Mouse (Mus musculus): Measurements from ENCODE around the gene Itpr2. TPM values are rescaled to one million over a fixed set of nuclear protein-coding genes. Genes with fewer than 3 reads are reported as not detected.

Itpr2 gene
- polyA plus RNA-seq, 1 experiment: 6.6 TPM

GRCm38 (mm10) chr6:146185532-146185931 lies 316.5 kb downstream of the Itpr2 start:
- Histone ChIP-seq H3K4me1 (ENCODE audit: control insufficient read depth, insufficient read depth, low read length) (peaks cover 3% of the 10 kb centered on the region; the same call in 1 of the 2 replicates), H3K4me3 (replicated peaks; ENCODE audit: insufficient read depth, low read depth, low read length) (no peak overlapping the region), H3K27ac (ENCODE audit: insufficient read depth, low read length) (no peak overlapping the region), H3K27me3 (ENCODE audit: control insufficient read depth, insufficient read depth, low read length) (no peaks in the 10 kb centered on the region)
- no peak for TF ChIP-seq POLR2A (IDR thresholded peaks at IDR 0.05; ENCODE audit: borderline replicate concordance, insufficient read depth, low read length)
- TF ChIP-seq CTCF (IDR thresholded peaks at IDR 0.05; ENCODE audit: borderline replicate concordance, insufficient read depth, low read depth, low read length): no peak
- 92% methylated on average over 2 of the region's 2 CpGs for WGBS
- DNase-seq: no peak

GRCm38 (mm10) chr6:146184771-146185170 lies 317.3 kb downstream of the Itpr2 start:
- DNase-seq: peak; percentile 16 to 21
- Histone ChIP-seq H3K4me1 (ENCODE audit: control insufficient read depth, insufficient read depth, low read length) (peaks cover 3% of the 10 kb centered on the region; the same call in 1 of the 2 replicates), H3K4me3 (replicated peaks; ENCODE audit: insufficient read depth, low read depth, low read length) (no peak overlapping the region), H3K27me3 (ENCODE audit: control insufficient read depth, insufficient read depth, low read length) (no peaks in the 10 kb centered on the region), H3K27ac (ENCODE audit: insufficient read depth, low read length) (no peak overlapping the region)
- WGBS: 31% methylated on average over 9 of the region's 9 CpGs
- TF ChIP-seq POLR2A (IDR thresholded peaks at IDR 0.05; ENCODE audit: borderline replicate concordance, insufficient read depth, low read length): no peak
- no peak for TF ChIP-seq CTCF (IDR thresholded peaks at IDR 0.05; ENCODE audit: borderline replicate concordance, insufficient read depth, low read depth, low read length)

GRCm38 (mm10) chr6:146174644-146175250 lies 327.3 kb downstream of the Itpr2 start:
- DNase-seq: no peak
- 94% methylated on average over 4 of the region's 4 CpGs for WGBS
- no peak overlapping the region for H3K27ac ChIP-seq (ENCODE audit: insufficient read depth, low read length)
- no peak for TF ChIP-seq POLR2A (IDR thresholded peaks at IDR 0.05; ENCODE audit: borderline replicate concordance, insufficient read depth, low read length)
- no peak for TF ChIP-seq CTCF (IDR thresholded peaks at IDR 0.05; ENCODE audit: borderline replicate concordance, insufficient read depth, low read depth, low read length)
- no peaks in the 10 kb centered on the region for H3K27me3 ChIP-seq (ENCODE audit: control insufficient read depth, insufficient read depth, low read length)
- H3K4me3 ChIP-seq (replicated peaks; ENCODE audit: insufficient read depth, low read depth, low read length): no peak overlapping the region
- no peaks in the 10 kb centered on the region for H3K4me1 ChIP-seq (ENCODE audit: control insufficient read depth, insufficient read depth, low read length)

GRCm38 (mm10) chr6:146170603-146171051 lies 331.4 kb downstream of the Itpr2 start:
- TF ChIP-seq POLR2A (IDR thresholded peaks at IDR 0.05; ENCODE audit: borderline replicate concordance, insufficient read depth, low read length) (no peak), CTCF (IDR thresholded peaks at IDR 0.05; ENCODE audit: borderline replicate concordance, insufficient read depth, low read depth, low read length) (no peak)
- WGBS: 81% methylated on average over 14 of the region's 14 CpGs
- Histone ChIP-seq H3K27ac (ENCODE audit: insufficient read depth, low read length) (no peak overlapping the region), H3K4me1 (ENCODE audit: control insufficient read depth, insufficient read depth, low read length) (peaks cover 3% of the 10 kb centered on the region; the same call in 1 of the 2 replicates), H3K4me3 (replicated peaks; ENCODE audit: insufficient read depth, low read depth, low read length) (no peak overlapping the region), H3K27me3 (ENCODE audit: control insufficient read depth, insufficient read depth, low read length) (no peaks in the 10 kb centered on the region)
- no peak for DNase-seq

- WGBS: 84% methylated on average over 5 of the region's 5 CpGs
- TF ChIP-seq CTCF (IDR thresholded peaks at IDR 0.05; ENCODE audit: borderline replicate concordance, insufficient read depth, low read depth, low read length): no peak
- TF ChIP-seq POLR2A (IDR thresholded peaks at IDR 0.05; ENCODE audit: borderline replicate concordance, insufficient read depth, low read length): no peak
These were observed 334.8 kb downstream of the Itpr2 start for GRCm38 (mm10) chr6:146167207-146167606.

GRCm38 (mm10) chr6:146159641-146160040 lies 342.4 kb downstream of the Itpr2 start:
- 55% methylated on average over 4 of the region's 4 CpGs for WGBS
- H3K4me1 ChIP-seq (ENCODE audit: control insufficient read depth, insufficient read depth, low read length): peaks cover 11% of the 10 kb centered on the region
- H3K4me3 ChIP-seq (replicated peaks; ENCODE audit: insufficient read depth, low read depth, low read length): no peak overlapping the region
- no peak overlapping the region for H3K27ac ChIP-seq (ENCODE audit: insufficient read depth, low read length)
- TF ChIP-seq POLR2A (IDR thresholded peaks at IDR 0.05; ENCODE audit: borderline replicate concordance, insufficient read depth, low read length): no peak
- no peak for TF ChIP-seq CTCF (IDR thresholded peaks at IDR 0.05; ENCODE audit: borderline replicate concordance, insufficient read depth, low read depth, low read length)
- no peaks in the 10 kb centered on the region for H3K27me3 ChIP-seq (ENCODE audit: control insufficient read depth, insufficient read depth, low read length)
- peak; percentile 33 to 34 for DNase-seq

More at GRCm38 (mm10) chr6:146167207-146167606, 334.8 kb downstream of the Itpr2 start:
- H3K27me3 ChIP-seq (ENCODE audit: control insufficient read depth, insufficient read depth, low read length): no peaks in the 10 kb centered on the region
- no peak for DNase-seq
- H3K4me3 ChIP-seq (replicated peaks; ENCODE audit: insufficient read depth, low read depth, low read length): no peak overlapping the region
- H3K4me1 ChIP-seq (ENCODE audit: control insufficient read depth, insufficient read depth, low read length): peaks cover 3% of the 10 kb centered on the region; the same call in 1 of the 2 replicates
- no peak overlapping the region for H3K27ac ChIP-seq (ENCODE audit: insufficient read depth, low read length)

- no peak overlapping the region for H3K4me3 ChIP-seq (replicated peaks; ENCODE audit: insufficient read depth, low read depth, low read length)
- WGBS: 97% methylated on average over 12 of the region's 12 CpGs
- peaks cover 11% of the 10 kb centered on the region for H3K4me1 ChIP-seq (ENCODE audit: control insufficient read depth, insufficient read depth, low read length)
- TF ChIP-seq POLR2A (IDR thresholded peaks at IDR 0.05; ENCODE audit: borderline replicate concordance, insufficient read depth, low read length): no peak
- TF ChIP-seq CTCF (IDR thresholded peaks at IDR 0.05; ENCODE audit: borderline replicate concordance, insufficient read depth, low read depth, low read length): no peak
- DNase-seq: no peak
- no peak overlapping the region for H3K27ac ChIP-seq (ENCODE audit: insufficient read depth, low read length)
- H3K27me3 ChIP-seq (ENCODE audit: control insufficient read depth, insufficient read depth, low read length): no peaks in the 10 kb centered on the region
These were observed 343.3 kb downstream of the Itpr2 start for GRCm38 (mm10) chr6:146158717-146159116.

GRCm38 (mm10) chr6:146157983-146158535 lies 344.0 kb downstream of the Itpr2 start:
- no peak for TF ChIP-seq CTCF (IDR thresholded peaks at IDR 0.05; ENCODE audit: borderline replicate concordance, insufficient read depth, low read depth, low read length)
- no peak for TF ChIP-seq POLR2A (IDR thresholded peaks at IDR 0.05; ENCODE audit: borderline replicate concordance, insufficient read depth, low read length)
- 92% methylated on average over 8 of the region's 8 CpGs for WGBS
- Histone ChIP-seq H3K27ac (ENCODE audit: insufficient read depth, low read length) (no peak overlapping the region), H3K4me3 (replicated peaks; ENCODE audit: insufficient read depth, low read depth, low read length) (no peak overlapping the region), H3K27me3 (ENCODE audit: control insufficient read depth, insufficient read depth, low read length) (no peaks in the 10 kb centered on the region), H3K4me1 (ENCODE audit: control insufficient read depth, insufficient read depth, low read length) (peaks cover 11% of the 10 kb centered on the region)
- DNase-seq: no peak

Data from cerebellum, adult 2 months (tissue).